ENCODE assay signal across 14 mouse cellular contexts in genomic region chr4:138980771-138981420, GRCm38 (mm10). TPM values are rescaled to one million over a fixed set of nuclear protein-coding genes. Genes with fewer than 3 reads are reported as not detected.
DNase-seq lines count a peak whose midpoint lies in the region; ATAC-seq lines count a peak whose summit lies in the region.
"Had no signal": no experiment of that assay in that cellular context is flagged by ENCODE, and none has a peak within 500 bp of the region (broad histone marks: within the 10 kb centered on the region; RNA-seq: fewer than 3 reads in every experiment).

No protein-coding gene starts in this region.

- no peaks in the 10 kb centered on the region for H3K36me3 ChIP-seq in heart, embryonic 12.5 days
- no peaks in the 10 kb centered on the region for H3K36me3 ChIP-seq in midbrain, embryonic 12.5 days
- H3K36me3 ChIP-seq in midbrain, embryonic 13.5 days, result no peaks in the 10 kb centered on the region
- no peaks in the 10 kb centered on the region for H3K36me3 ChIP-seq in intestine, embryonic 14.5 days (ENCODE audit: control insufficient read depth, insufficient read depth, low read length)
- H3K36me3 ChIP-seq in stomach, embryonic 15.5 days, result no peaks in the 10 kb centered on the region

- H3K27ac ChIP-seq in heart, embryonic 12.5 days (ENCODE audit: poor library complexity, severe bottlenecking), result no peak overlapping the region
- H3K27ac ChIP-seq in midbrain, embryonic 12.5 days (replicated peaks), result no peak overlapping the region
- no peak overlapping the region for H3K27ac ChIP-seq in midbrain, embryonic 13.5 days
- no peak overlapping the region for H3K27ac ChIP-seq in intestine, embryonic 14.5 days (ENCODE audit: low read depth)
- H3K27ac ChIP-seq in stomach, embryonic 15.5 days, result no peak overlapping the region

- ATAC-seq in heart, embryonic 12.5 days (ENCODE audit: insufficient number of reproducible peaks, low FRiP score), result peak; percentile 76; the same call in 1 of the 2 replicates
- ATAC-seq in midbrain, embryonic 12.5 days (ENCODE audit: low FRiP score, low read depth), result no peak
- no peak for ATAC-seq in midbrain, embryonic 13.5 days
- peak; percentile 61; the same call in 1 of the 2 replicates for ATAC-seq in intestine, embryonic 14.5 days (replicated peaks; ENCODE audit: low FRiP score, low TSS enrichment, low read depth)
- no peak for ATAC-seq in stomach, embryonic 15.5 days (ENCODE audit: insufficient read depth, low FRiP score, low read depth)
- ATAC-seq: CD4-positive, CD25-positive, alpha-beta regulatory T cell, adult 4 months had no signal

- peak overlapping the region; percentile 22; the same call in 1 of the 2 replicates for H3K4me2 ChIP-seq in heart, embryonic 12.5 days
- H3K4me2 ChIP-seq in midbrain, embryonic 12.5 days (replicated peaks), result peak overlapping the region; percentile 9; the same call in 1 of the 2 replicates
- H3K4me2 ChIP-seq in midbrain, embryonic 13.5 days (replicated peaks), result no peak overlapping the region
- H3K4me2 ChIP-seq in intestine, embryonic 14.5 days (ENCODE audit: low read length), result peak overlapping the region; percentile 9
- peak overlapping the region; percentile 5; the same call in 1 of the 2 replicates for H3K4me2 ChIP-seq in stomach, embryonic 15.5 days

- H3K27me3 ChIP-seq in heart, embryonic 12.5 days (replicated peaks), result no peaks in the 10 kb centered on the region
- no peaks in the 10 kb centered on the region for H3K27me3 ChIP-seq in midbrain, embryonic 12.5 days
- no peaks in the 10 kb centered on the region for H3K27me3 ChIP-seq in midbrain, embryonic 13.5 days
- no peaks in the 10 kb centered on the region for H3K27me3 ChIP-seq in intestine, embryonic 14.5 days (replicated peaks; ENCODE audit: control insufficient read depth, insufficient read depth, low read length)
- no peaks in the 10 kb centered on the region for H3K27me3 ChIP-seq in stomach, embryonic 15.5 days (replicated peaks)

- no peak overlapping the region for H3K9ac ChIP-seq in heart, embryonic 12.5 days
- no peak overlapping the region for H3K9ac ChIP-seq in midbrain, embryonic 12.5 days (replicated peaks)
- no peak overlapping the region for H3K9ac ChIP-seq in midbrain, embryonic 13.5 days (replicated peaks)
- no peak overlapping the region for H3K9ac ChIP-seq in intestine, embryonic 14.5 days (ENCODE audit: low read length)
- H3K9ac ChIP-seq in stomach, embryonic 15.5 days, result no peak overlapping the region

- no peaks in the 10 kb centered on the region for H3K9me3 ChIP-seq in heart, embryonic 12.5 days (replicated peaks)
- H3K9me3 ChIP-seq in midbrain, embryonic 12.5 days, result 0 out of 2 replicates have a peak, but pooled peaks cover 3% of the 10 kb centered on the region
- no peaks in the 10 kb centered on the region for H3K9me3 ChIP-seq in midbrain, embryonic 13.5 days
- 0 out of 2 replicates have a peak, but pooled peaks cover 2% of the 10 kb centered on the region for H3K9me3 ChIP-seq in intestine, embryonic 14.5 days (ENCODE audit: control insufficient read depth, low read length)
- no peaks in the 10 kb centered on the region for H3K9me3 ChIP-seq in stomach, embryonic 15.5 days

- no peak overlapping the region for H3K4me3 ChIP-seq in heart, embryonic 12.5 days
- no peak overlapping the region for H3K4me3 ChIP-seq in midbrain, embryonic 12.5 days
- H3K4me3 ChIP-seq in midbrain, embryonic 13.5 days (replicated peaks), result no peak overlapping the region
- no peak overlapping the region for H3K4me3 ChIP-seq in intestine, embryonic 14.5 days (ENCODE audit: low read depth, low read length)
- H3K4me3 ChIP-seq in stomach, embryonic 15.5 days (replicated peaks), result no peak overlapping the region
- H3K4me3 ChIP-seq: erythroblast, embryonic 14.5 days; myocyte had no signal

- WGBS in heart, embryonic 12.5 days, result 16% methylated on average over 12 of the region's 12 CpGs
- WGBS in midbrain, embryonic 12.5 days, result 22% methylated on average over 12 of the region's 12 CpGs
- 27% methylated on average over 12 of the region's 12 CpGs for WGBS in midbrain, embryonic 13.5 days
- WGBS in intestine, embryonic 14.5 days, result 19% methylated on average over 12 of the region's 12 CpGs
- 23% methylated on average over 12 of the region's 12 CpGs for WGBS in stomach, embryonic 15.5 days

- H3K4me1 ChIP-seq in heart, embryonic 12.5 days (replicated peaks), result 0 out of 2 replicates have a peak, but pooled peaks cover 6% of the 10 kb centered on the region
- H3K4me1 ChIP-seq in midbrain, embryonic 12.5 days, result no peaks in the 10 kb centered on the region; the same call in 1 of the 2 replicates
- H3K4me1 ChIP-seq in midbrain, embryonic 13.5 days (replicated peaks), result no peaks in the 10 kb centered on the region
- H3K4me1 ChIP-seq in intestine, embryonic 14.5 days (replicated peaks; ENCODE audit: control insufficient read depth, insufficient read depth, low read length), result 0 out of 2 replicates have a peak, but pooled peaks cover 3% of the 10 kb centered on the region
- H3K4me1 ChIP-seq in stomach, embryonic 15.5 days, result 0 out of 2 replicates have a peak, but pooled peaks cover 3% of the 10 kb centered on the region

- DNase-seq in heart, adult 11 months, result no peak
- no peak for DNase-seq in intestine, embryonic 14.5 days (ENCODE audit: low spot score)
- no peak for DNase-seq in adrenal gland, postnatal 14 days
- DNase-seq in thymus, adult 18-20 months, result no peak
- DNase-seq: adrenal gland, postnatal 10 days had no signal

RNA-seq across cellular contexts. Expression of gene Tmco4, which starts 8.2 kb away (rescaled TPM):
- 5.4 and 5.5 TPM in 2 replicates for polyA plus RNA-seq in heart, embryonic 12.5 days (2016; fragmentation: Nextera tagmentation; extraction: Ambion mirVana)
- polyA plus RNA-seq in midbrain, embryonic 12.5 days (2016; fragmentation: Nextera tagmentation; extraction: Ambion mirVana), result 1.2 and 1.5 TPM in 2 replicates
- 0.36 and 0.50 TPM in 2 replicates for polyA plus RNA-seq in midbrain, embryonic 13.5 days (2015; fragmentation: Nextera tagmentation; extraction: Ambion mirVana)
- 9.4 and 10.0 TPM in 2 replicates for polyA plus RNA-seq in intestine, embryonic 14.5 days (2014; fragmentation: Nextera tagmentation; extraction: Ambion mirVana)
- polyA plus RNA-seq in stomach, embryonic 15.5 days (2015; fragmentation: Nextera tagmentation; extraction: Ambion mirVana), result 9.2 and 9.4 TPM in 2 replicates
- 14.0 and 15.8 TPM in 2 replicates for total RNA-seq in adrenal gland, postnatal 14 days (2021)

RNA-seq across cellular contexts. Expression of gene Rnf186, which starts 14.0 kb away (rescaled TPM):
- polyA plus RNA-seq in heart, embryonic 12.5 days (2016; fragmentation: Nextera tagmentation; extraction: Ambion mirVana), result not detected in 2 replicates
- polyA plus RNA-seq in midbrain, embryonic 12.5 days (2016; fragmentation: Nextera tagmentation; extraction: Ambion mirVana), result not detected in 2 replicates
- polyA plus RNA-seq in midbrain, embryonic 13.5 days (2015; fragmentation: Nextera tagmentation; extraction: Ambion mirVana), result 0.15 and 0.20 TPM in 2 replicates
- polyA plus RNA-seq in intestine, embryonic 14.5 days (2014; fragmentation: Nextera tagmentation; extraction: Ambion mirVana), result 54.1 and 56.2 TPM in 2 replicates
- 22.7 and 26.1 TPM in 2 replicates for polyA plus RNA-seq in stomach, embryonic 15.5 days (2015; fragmentation: Nextera tagmentation; extraction: Ambion mirVana)
- not detected in 2 replicates for total RNA-seq in adrenal gland, postnatal 14 days (2021)
- total RNA-seq: adrenal gland, postnatal 10 days; hematopoietic stem cell, adult 5-6 weeks; layer of hippocampus, postnatal 25 days had no signal
- polyA plus RNA-seq: CD4-positive, CD25-positive, alpha-beta regulatory T cell, adult 4 months; erythroblast, embryonic 14.5 days; myocyte had no signal

Comparison
In these comparisons a context has a peak if more than half of its experiments do, and no peak if none do; other contexts are left out.
1. ATAC-seq: peak in heart, embryonic 12.5 days (single experiment) and intestine, embryonic 14.5 days (single experiment); none in midbrain, embryonic 12.5 days (single experiment), midbrain, embryonic 13.5 days (single experiment) and stomach, embryonic 15.5 days (single experiment).
2. RNA of gene Rnf186, which starts 14.0 kb away (polyA plus RNA-seq): 54.1 to 56.2 TPM in intestine, embryonic 14.5 days and 22.7 to 26.1 TPM in stomach, embryonic 15.5 days; 0.15 to 0.20 TPM in midbrain, embryonic 13.5 days, not detected in heart, embryonic 12.5 days and not detected in midbrain, embryonic 12.5 days; every median in the first group is over 10 times any median in the second.